Mouse (Mus musculus) c-Kit-positive CD71-positive TER-119-negative erythroid progenitor cells, embryonic 14.5 days (primary cell): ENCODE measurements at regions not wholly inside any gene's neighbourhood (a gene's known extent, or its start where the extent isn't known, plus 50 kb on each side); places are given as distances from the start of the nearest gene placed in this dataset.
"Not testable (repeated sequence)": the region's sequence is repeated elsewhere in the genome, so short reads cannot be mapped to it uniquely, and the experiment has no call there.

Source experiments
- DNase-seq: peaks from one replicate; pipeline ENCODE4 v3.0.0-alpha.2; 2013; ENCODE audit warnings: low read depth

GRCm38 (mm10) chr16:20860606-20861005 lies 126.3 kb upstream of the Thpo start:
- DNase-seq, result not testable (repeated sequence)

DNA sequence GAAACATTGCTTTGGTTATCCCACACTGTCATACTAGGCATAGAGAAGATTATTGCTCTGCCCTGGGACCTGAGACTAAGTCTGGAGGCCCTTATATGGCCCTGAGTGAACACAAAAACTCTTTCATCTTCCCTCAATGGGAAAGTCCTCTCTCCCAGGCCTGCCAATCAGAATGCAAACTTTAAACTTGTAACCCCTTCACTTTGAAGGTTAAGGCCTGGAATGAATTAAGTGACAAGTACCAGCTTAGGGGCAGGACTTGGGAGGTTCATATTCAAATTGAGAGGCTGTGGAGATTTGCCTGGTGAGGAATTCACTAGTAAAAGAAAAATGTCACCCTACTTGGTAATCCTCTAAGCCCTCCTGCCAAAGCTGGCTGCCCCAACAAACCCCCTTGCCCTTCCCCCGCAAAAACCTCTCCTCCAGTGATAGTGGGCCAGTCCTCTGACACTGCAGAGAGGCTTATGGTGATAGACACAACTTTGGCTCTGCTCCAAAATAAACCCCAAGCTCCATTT lies 120.4 kb upstream of the Thpo start:
- no peak for DNase-seq

DNA sequence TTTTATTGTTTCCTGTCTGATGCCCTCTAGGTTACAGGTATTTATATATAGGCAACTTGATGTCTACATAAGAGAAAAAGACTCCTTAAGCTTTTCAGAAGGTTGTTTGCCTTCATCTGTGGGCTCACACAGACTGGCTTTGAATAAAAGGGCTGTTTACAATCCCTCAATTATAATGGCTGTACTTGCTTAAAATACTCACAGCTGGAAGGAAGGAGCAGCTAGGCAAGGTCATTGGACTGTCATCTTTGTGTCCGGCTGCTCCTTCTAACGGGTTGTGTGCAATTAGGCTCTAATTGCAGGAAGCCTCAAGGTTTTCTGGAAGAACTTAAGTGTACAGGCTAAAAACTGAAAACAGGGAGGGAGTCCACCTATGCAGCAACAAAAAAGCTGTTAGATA lies 103.8 kb upstream of the Thpo start:
- no peak for DNase-seq

DNA sequence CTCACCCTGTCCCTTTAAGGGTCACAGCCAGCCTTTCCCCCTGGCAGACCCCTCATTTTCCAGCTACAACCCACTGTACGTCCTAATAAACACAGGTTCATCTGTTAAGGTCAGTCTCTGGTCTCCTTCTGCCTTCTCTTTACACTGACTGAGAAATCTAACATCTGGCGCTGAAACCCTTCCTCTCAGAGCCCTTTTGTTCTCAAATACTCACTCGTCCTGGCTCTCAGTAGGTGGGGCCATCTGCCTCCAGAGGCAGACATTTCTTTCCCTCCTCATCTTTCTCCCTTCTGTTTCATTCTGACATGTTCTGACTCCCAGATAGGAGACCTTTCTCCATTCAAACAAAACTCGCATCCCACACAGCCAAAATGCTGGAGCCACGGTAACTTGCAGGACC lies 102.6 kb upstream of the Thpo start:
- DNase-seq, result no peak

DNA sequence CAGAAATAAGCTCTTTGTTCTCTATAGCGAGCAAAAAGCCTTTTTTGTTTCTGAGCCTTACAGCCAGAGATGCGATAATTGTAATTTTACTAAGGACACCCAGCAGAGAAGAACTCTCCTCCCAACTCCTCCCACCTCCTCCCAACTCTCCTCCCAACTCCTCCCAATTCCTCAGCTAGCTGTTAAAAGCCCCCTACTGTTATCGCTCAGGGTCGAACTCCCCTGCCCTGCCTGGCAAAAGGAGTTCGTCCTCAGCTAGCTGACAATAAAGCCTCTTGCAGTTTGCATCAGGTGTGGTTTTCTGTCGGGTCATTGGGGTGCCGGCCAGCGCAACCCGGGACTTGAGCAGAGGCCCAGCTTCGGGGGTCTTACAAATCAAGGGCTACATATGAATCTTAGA lies 99.5 kb upstream of the Thpo start:
- not testable (repeated sequence) for DNase-seq

DNA sequence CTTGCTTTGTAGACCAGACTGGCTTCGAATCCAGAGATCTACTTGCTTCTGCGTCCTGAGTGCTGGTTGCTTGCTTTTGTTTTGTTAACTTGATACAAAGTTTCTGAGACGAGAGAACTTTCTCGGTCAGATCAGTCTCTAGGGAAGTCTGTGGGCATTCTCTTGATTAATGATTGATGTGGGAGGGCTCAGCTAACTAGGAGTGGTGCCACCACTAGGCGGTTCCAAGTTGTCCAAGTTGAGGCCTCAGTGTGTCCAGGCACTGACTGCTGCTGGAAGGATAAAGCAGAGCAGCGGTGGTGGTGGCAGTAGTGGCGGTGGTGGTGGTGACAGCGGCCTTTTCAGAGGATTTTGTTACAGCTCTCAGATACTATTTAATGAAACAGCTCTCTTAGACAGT lies 99.0 kb upstream of the Thpo start:
- no peak for DNase-seq

- DNase-seq, result no peak
Measured at GRCm38 (mm10) chr16:20829732-20830435, 95.6 kb upstream of the Thpo start.

GRCm38 (mm10) chr16:20828996-20829731 lies 94.9 kb upstream of the Thpo start:
- DNase-seq, result no peak

DNA sequence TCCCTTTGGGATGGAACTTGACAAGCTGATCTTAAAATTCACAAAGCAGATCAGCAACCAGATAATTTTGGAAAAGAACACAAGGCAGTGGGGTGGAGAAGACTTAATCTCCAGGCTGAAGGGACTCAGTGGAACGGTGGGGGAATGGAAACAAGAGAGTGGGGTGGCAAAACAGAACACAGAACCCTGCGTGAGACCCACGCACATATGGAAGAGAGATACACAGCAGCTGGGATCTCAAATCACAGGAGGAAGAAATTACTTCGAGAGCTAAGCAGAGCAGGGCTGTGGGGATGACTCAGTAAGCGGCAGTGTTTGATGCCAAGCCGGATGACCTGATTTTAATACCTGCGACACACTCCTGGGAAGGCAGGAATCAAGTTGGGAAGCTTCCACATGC lies 89.9 kb upstream of the Thpo start:
- no peak for DNase-seq

DNA sequence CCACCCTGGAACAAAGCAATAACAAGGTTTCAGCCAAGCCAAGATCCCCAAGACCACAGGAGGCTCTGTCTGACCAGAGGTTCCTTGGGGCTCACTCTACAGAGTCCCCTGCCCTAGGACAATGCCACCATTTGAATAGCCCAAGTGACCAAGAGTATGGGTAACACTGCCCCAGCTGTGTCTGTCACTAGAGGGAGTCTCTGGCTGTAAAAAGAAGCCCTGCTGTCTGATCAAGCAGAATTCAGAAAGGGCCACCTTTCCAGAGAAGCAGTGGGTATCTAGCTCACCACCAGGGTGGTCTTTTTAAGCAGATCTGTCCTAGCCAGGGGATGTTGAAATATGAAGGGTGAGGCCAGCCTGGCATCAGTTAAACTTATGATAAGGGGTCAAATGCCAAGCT lies 86.6 kb upstream of the Thpo start:
- no peak for DNase-seq

- no peak for DNase-seq
Measured at GRCm38 (mm10) chr16:20819568-20819967, 85.3 kb upstream of the Thpo start.

DNA sequence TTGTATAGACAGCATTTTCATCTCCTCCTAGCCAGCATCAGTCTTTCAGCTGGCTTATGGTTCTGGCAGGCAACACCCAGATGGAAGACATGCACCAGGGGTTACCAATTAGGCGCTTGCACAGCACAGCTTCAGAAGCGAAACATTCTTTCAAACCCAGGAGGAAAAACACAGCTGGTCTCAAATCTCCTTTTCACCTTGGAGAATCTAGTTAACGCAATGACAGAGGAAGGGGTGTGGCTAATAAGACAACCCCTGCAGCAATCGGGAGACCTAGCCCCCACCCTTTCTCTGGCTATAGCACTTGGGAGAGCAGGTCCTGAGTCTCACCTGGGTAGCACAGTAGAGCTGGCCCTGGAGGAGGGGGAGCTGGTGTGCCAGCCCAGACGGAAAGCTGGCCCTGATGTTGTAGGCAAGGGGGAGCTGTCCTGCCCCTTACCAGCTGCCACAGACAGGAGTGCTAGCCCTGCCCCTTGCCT lies 84.4 kb upstream of the Thpo start:
- no peak for DNase-seq

DNA sequence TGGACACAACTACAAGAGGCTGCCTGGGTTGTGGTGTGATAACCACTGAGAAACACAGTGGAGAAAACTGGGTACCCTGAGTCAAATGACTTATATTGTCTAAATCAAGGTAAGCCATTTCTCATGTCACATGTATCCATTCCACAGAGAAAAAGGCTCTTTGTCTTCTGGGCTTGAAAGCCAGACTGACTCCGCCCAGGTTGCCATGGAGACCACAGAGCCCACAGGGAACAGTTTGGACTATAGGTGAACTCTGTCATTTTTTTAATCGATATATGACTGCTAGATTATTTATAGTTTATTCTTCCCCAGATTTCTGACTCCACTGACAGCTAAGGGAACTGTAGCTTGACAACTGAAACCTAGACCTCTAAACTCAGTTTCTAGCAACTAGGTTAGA lies 80.7 kb upstream of the Thpo start:
- no peak for DNase-seq

- no peak for DNase-seq
Measured at GRCm38 (mm10) chr16:20814240-20814639, 79.9 kb upstream of the Thpo start.

DNA sequence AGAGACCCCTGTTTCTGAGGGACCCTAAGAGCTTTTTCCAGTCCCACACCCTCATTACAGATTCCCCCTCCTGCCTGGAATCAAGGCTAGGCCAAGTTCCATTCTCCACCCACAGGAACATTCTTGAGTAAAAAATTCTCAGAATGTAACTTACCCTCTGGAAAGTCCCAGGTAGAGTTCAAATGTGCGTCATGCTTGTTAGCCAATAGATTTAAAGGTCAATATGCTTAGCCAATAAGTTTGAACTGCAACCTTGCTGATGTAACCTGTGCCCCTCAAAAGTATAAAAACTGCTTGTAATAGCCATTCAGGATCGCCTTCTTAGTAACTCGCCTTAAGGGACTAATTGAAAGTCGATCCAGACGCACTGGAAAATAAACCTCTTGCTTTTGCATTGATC lies 77.7 kb upstream of the Thpo start:
- DNase-seq, result not testable (repeated sequence)

DNA sequence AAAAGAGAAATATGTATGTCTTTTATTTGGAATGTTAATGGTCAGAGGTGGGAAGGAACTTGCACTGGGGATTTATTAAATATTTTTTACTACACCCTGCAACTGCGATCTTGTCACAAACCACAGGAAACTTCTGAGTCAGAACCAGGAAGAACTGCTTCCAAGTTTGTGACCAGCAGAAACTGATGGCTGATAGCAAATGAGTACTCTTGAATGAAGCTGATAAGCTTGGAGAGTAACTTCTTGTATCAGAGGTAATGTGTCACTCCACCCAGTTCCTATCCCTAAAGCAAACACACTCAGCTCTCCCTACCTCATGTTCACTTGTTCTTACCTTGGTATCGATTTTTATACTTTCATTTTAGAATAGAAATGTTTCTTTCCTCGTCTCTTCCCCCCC lies 76.0 kb upstream of the Thpo start:
- no peak for DNase-seq

GRCm38 (mm10) chr16:20808263-20808662 lies 74.0 kb upstream of the Thpo start:
- no peak for DNase-seq

DNA sequence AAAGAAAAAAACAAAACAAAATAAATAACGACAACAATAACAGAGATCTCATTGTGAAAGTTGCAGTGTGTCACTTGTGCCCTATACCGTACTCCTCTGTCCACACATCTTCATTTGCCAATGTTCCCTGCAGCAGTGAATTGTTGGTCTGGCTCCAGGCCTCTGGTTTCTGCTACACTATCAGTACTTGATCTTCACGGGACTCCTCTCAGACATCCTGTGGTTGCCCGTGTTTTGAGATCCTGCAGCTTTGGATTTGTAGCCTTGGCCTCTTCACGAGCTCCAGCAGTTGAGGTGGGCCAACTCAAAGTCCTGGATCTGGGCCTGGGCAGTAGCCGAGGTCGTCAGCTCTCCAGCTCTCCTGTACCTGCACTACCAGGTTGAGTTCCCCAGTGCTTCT lies 72.4 kb upstream of the Thpo start:
- no peak for DNase-seq

- DNase-seq, result no peak
Measured at GRCm38 (mm10) chr16:20805793-20806192, 71.5 kb upstream of the Thpo start.

DNA sequence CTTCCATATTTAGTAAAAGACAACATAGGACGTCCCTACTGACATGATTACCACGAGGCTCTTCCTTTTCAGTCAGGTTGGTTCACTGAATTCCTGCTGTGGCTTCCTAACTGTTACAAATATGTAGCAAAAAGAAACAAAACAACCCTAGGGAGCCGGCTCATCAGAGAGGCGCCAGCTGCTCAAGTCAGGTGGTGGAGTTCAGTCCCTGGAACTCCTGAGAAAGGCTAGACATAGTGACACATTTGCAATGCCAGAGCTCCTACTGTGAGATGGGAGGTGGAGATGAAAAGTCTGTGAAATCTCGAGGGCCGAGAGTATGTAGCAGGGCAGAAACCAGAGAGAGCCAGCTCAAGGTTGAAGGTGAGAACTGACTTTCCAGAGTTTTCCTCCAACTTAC lies 70.8 kb upstream of the Thpo start:
- no peak for DNase-seq

- peak; percentile 56 for DNase-seq
Measured at GRCm38 (mm10) chr16:20804601-20805017, 70.3 kb upstream of the Thpo start.

GRCm38 (mm10) chr16:20803278-20803930 lies 69.1 kb upstream of the Thpo start:
- no peak for DNase-seq

GRCm38 (mm10) chr16:20802724-20803123 lies 68.4 kb upstream of the Thpo start:
- DNase-seq, result no peak
